Mouse (Mus musculus) CH12.LX (cell line): ENCODE results near the gene Eef1g. TPM values are rescaled to one million over a fixed set of nuclear protein-coding genes. Genes with fewer than 3 reads are reported as not detected.

Source experiments
- DNase-seq: peaks from one replicate; pipeline ENCODE4 v3.0.0-alpha.2; 2013; ENCODE audit errors: extremely low read depth
- H3K27ac ChIP-seq: 2 replicates; pipeline ENCODE4 v1.5.1; 2012; ENCODE audit warnings: low read depth, mild to moderate bottlenecking, control low read depth, moderate library complexity; ENCODE audit not compliant: insufficient read depth
- H3K27me3 ChIP-seq: replicated peaks from 2 replicates; pipeline ENCODE3; 2012; ENCODE audit warnings: inconsistent platforms
- H3K36me3 ChIP-seq, 2 experiments: replicated peaks in 1 of 2; 2 replicates each; pipeline versions ENCODE3 to v1.6.1; 2012; ENCODE audit warnings: inconsistent platforms in 1 of 2, low read length in 1 of 2, mild to moderate bottlenecking in 1 of 2, mixed read lengths in 1 of 2, moderate library complexity in 1 of 2; ENCODE audit not compliant: control insufficient read depth in 1 of 2, insufficient read depth in 1 of 2
- H3K4me1 ChIP-seq, 2 experiments: 2 replicates each; pipeline ENCODE4 v1.6.1; 2012; ENCODE audit warnings: inconsistent platforms in 1 of 2, moderate library complexity in 1 of 2; ENCODE audit not compliant: insufficient read depth in 2 of 2, control insufficient read depth in 1 of 2
- H3K4me2 ChIP-seq: 2 replicates; pipeline ENCODE4 v1.6.1; 2012; ENCODE audit warnings: low read depth, mild to moderate bottlenecking, control low read depth; ENCODE audit not compliant: poor library complexity, insufficient read depth, severe bottlenecking
- H3K4me3 ChIP-seq, 3 experiments: fragments of 150-350 bp in 1 of 3; sonication (generic) in 1 of 3; replicated peaks in 1 of 3; 2 replicates each; pipeline versions ENCODE3 to v1.5.1; 2011 to 2012; ENCODE audit warnings: low read depth in 2 of 3, low read length in 2 of 3, mild to moderate bottlenecking in 2 of 3, moderate library complexity in 2 of 3, control low read depth in 1 of 3, improper control_type of control experiment in 1 of 3, inconsistent platforms in 1 of 3, mixed read lengths in 1 of 3; ENCODE audit not compliant: poor library complexity in 1 of 3
- H3K79me2 ChIP-seq: replicated peaks from 2 replicates; pipeline ENCODE4 v1.6.1; 2012; ENCODE audit warnings: mild to moderate bottlenecking, moderate library complexity; ENCODE audit not compliant: control insufficient read depth, poor library complexity, insufficient read depth, severe bottlenecking; ENCODE audit errors: extremely low read depth
- H3K9ac ChIP-seq: 2 replicates; pipeline ENCODE4 v1.6.1; 2012; ENCODE audit warnings: low read depth, mild to moderate bottlenecking, control low read depth, moderate library complexity; ENCODE audit not compliant: insufficient read depth
- H3K9me3 ChIP-seq: replicated peaks from 2 replicates; pipeline ENCODE3; 2012; ENCODE audit warnings: low read length, inconsistent platforms, mixed read lengths
- BHLHE40 ChIP-seq: IDR thresholded peaks from 2 replicates; pipeline ENCODE4 v1.6.1; 2011; ENCODE audit warnings: mild to moderate bottlenecking, low read depth, low read length, improper control_type of control experiment
- CHD1 ChIP-seq: IDR thresholded peaks from 2 replicates; pipeline ENCODE4 v1.6.1; 2012; ENCODE audit warnings: low read depth, low read length, improper control_type of control experiment, inconsistent platforms
- CHD2 ChIP-seq: IDR thresholded peaks from 2 replicates; pipeline ENCODE4 v1.6.1; 2011; ENCODE audit warnings: low read length, improper control_type of control experiment
- CTCF ChIP-seq, 2 experiments: IDR thresholded peaks in 1 of 2; conservative IDR thresholded peaks in 1 of 2; 2 replicates each; pipeline ENCODE4 v1.5.1; 2011 to 2012; ENCODE audit warnings: low read depth in 2 of 2, low read length in 2 of 2, improper control_type of control experiment in 1 of 2, inconsistent platforms in 1 of 2, mild to moderate bottlenecking in 1 of 2, moderate library complexity in 1 of 2
- E2F4 ChIP-seq: IDR thresholded peaks from 2 replicates; pipeline ENCODE4 v1.6.1; 2011; ENCODE audit warnings: low read depth, low read length, improper control_type of control experiment; ENCODE audit not compliant: insufficient replicate concordance
- ELF1 ChIP-seq: IDR thresholded peaks from 2 replicates; pipeline ENCODE4 v1.6.1; 2014; ENCODE audit warnings: low read depth, mild to moderate bottlenecking, inconsistent platforms, low read length, improper control_type of control experiment
- EP300 ChIP-seq: IDR thresholded peaks from 2 replicates; pipeline ENCODE4 v1.6.1; 2011; ENCODE audit warnings: low read length, improper control_type of control experiment
- ETS1 ChIP-seq: conservative IDR thresholded peaks from 2 replicates; pipeline ENCODE4 v1.6.1; 2012; ENCODE audit warnings: low read depth, mild to moderate bottlenecking, inconsistent platforms, low read length, improper control_type of control experiment, moderate library complexity
- GABPA ChIP-seq: IDR thresholded peaks from 2 replicates; pipeline ENCODE4 v1.6.1; 2012; ENCODE audit warnings: low read depth, low read length, improper control_type of control experiment, inconsistent platforms; ENCODE audit not compliant: insufficient replicate concordance
- HCFC1 ChIP-seq: IDR thresholded peaks from 2 replicates; pipeline ENCODE4 v1.6.1; 2012; ENCODE audit warnings: low read depth, mild to moderate bottlenecking, inconsistent platforms, low read length, improper control_type of control experiment
- IRF4 ChIP-seq: IDR thresholded peaks from 2 replicates; pipeline ENCODE4 v1.6.1; 2014; ENCODE audit warnings: low read depth, mild to moderate bottlenecking, inconsistent platforms, low read length, improper control_type of control experiment
- JUN ChIP-seq: IDR thresholded peaks from 2 replicates; pipeline ENCODE4 v1.6.1; 2011; ENCODE audit warnings: low read depth, mild to moderate bottlenecking, low read length, improper control_type of control experiment, moderate library complexity; ENCODE audit not compliant: insufficient read depth
- JUND ChIP-seq: conservative IDR thresholded peaks from 2 replicates; pipeline ENCODE4 v1.6.1; 2011; ENCODE audit warnings: low read depth, low read length, improper control_type of control experiment
- KAT2A ChIP-seq: IDR thresholded peaks from 2 replicates; pipeline ENCODE4 v1.6.1; 2012; ENCODE audit warnings: low read length, improper control_type of control experiment, inconsistent platforms; ENCODE audit not compliant: insufficient replicate concordance
- MAFK ChIP-seq: IDR thresholded peaks from 2 replicates; pipeline ENCODE4 v1.6.1; 2011; ENCODE audit warnings: low read length, improper control_type of control experiment; ENCODE audit not compliant: insufficient replicate concordance
- MAX ChIP-seq: IDR thresholded peaks from 2 replicates; pipeline ENCODE4 v1.6.1; 2011; ENCODE audit warnings: low read length, improper control_type of control experiment
- MAZ ChIP-seq: IDR thresholded peaks from 2 replicates; pipeline ENCODE4 v1.6.1; 2012; ENCODE audit warnings: low read depth, mild to moderate bottlenecking, inconsistent platforms, low read length, improper control_type of control experiment, moderate library complexity
- MEF2A ChIP-seq: IDR thresholded peaks from 2 replicates; pipeline ENCODE4 v1.6.1; 2014; ENCODE audit warnings: low read depth, mild to moderate bottlenecking, inconsistent platforms, low read length, improper control_type of control experiment, borderline replicate concordance
- MXI1 ChIP-seq: IDR thresholded peaks from 2 replicates; pipeline ENCODE4 v1.6.1; 2011; ENCODE audit warnings: mild to moderate bottlenecking, low read depth, low read length, improper control_type of control experiment
- MYC ChIP-seq: IDR thresholded peaks from 2 replicates; pipeline ENCODE4 v1.6.1; 2011; ENCODE audit warnings: low read depth, mild to moderate bottlenecking, improper control_type of control experiment, low read length
- NELFE ChIP-seq: IDR thresholded peaks from 2 replicates; pipeline ENCODE4 v1.6.1; 2011; ENCODE audit warnings: low read depth, low read length, improper control_type of control experiment
- NRF1 ChIP-seq: IDR thresholded peaks from 2 replicates; pipeline ENCODE4 v1.6.1; 2014; ENCODE audit warnings: low read depth, mild to moderate bottlenecking, inconsistent platforms, low read length, improper control_type of control experiment, moderate library complexity
- PAX5 ChIP-seq: IDR thresholded peaks from 2 replicates; pipeline ENCODE4 v1.6.1; 2012; ENCODE audit warnings: low read length, inconsistent platforms, mixed read lengths
- POLR2A ChIP-seq: IDR thresholded peaks from 2 replicates; pipeline ENCODE4 v1.6.1; 2011; ENCODE audit warnings: low read depth, mild to moderate bottlenecking, improper control_type of control experiment, low read length
- POLR2AphosphoS2 ChIP-seq: IDR thresholded peaks from 2 replicates; pipeline ENCODE4 v1.6.1; 2011; ENCODE audit warnings: low read depth, low read length, improper control_type of control experiment
- RAD21 ChIP-seq: IDR thresholded peaks from 2 replicates; pipeline ENCODE4 v1.6.1; 2011; ENCODE audit warnings: low read depth, mild to moderate bottlenecking, low read length, improper control_type of control experiment, moderate library complexity
- RCOR1 ChIP-seq: conservative IDR thresholded peaks from 2 replicates; pipeline ENCODE4 v1.6.1; 2012; ENCODE audit warnings: low read depth, mild to moderate bottlenecking, inconsistent platforms, low read length, improper control_type of control experiment
- SIN3A ChIP-seq: IDR thresholded peaks from 2 replicates; pipeline ENCODE4 v1.6.1; 2012; ENCODE audit warnings: low read length, improper control_type of control experiment, inconsistent platforms
- SMC3 ChIP-seq: IDR thresholded peaks from 2 replicates; pipeline ENCODE4 v1.6.1; 2011; ENCODE audit warnings: low read depth, low read length, improper control_type of control experiment
- TBP ChIP-seq: conservative IDR thresholded peaks from 2 replicates; pipeline ENCODE4 v1.6.1; 2011; ENCODE audit warnings: low read depth, low read length, improper control_type of control experiment
- TCF12 ChIP-seq: IDR thresholded peaks from 2 replicates; pipeline ENCODE4 v1.6.1; 2014; ENCODE audit warnings: low read depth, mild to moderate bottlenecking, inconsistent platforms, low read length, improper control_type of control experiment
- UBTF ChIP-seq: IDR thresholded peaks from 2 replicates; pipeline ENCODE4 v1.6.1; 2012; ENCODE audit warnings: low read depth, mild to moderate bottlenecking, inconsistent platforms, low read length, improper control_type of control experiment, moderate library complexity
- USF1 ChIP-seq: IDR thresholded peaks from 2 replicates; pipeline ENCODE4 v1.6.1; 2014; ENCODE audit warnings: low read depth, mild to moderate bottlenecking, inconsistent platforms, low read length, improper control_type of control experiment
- USF2 ChIP-seq: conservative IDR thresholded peaks from 2 replicates; pipeline ENCODE4 v1.6.1; 2011; ENCODE audit warnings: low read depth, low read length, improper control_type of control experiment
- ZC3H11A ChIP-seq: IDR thresholded peaks from 2 replicates; pipeline ENCODE4 v1.6.1; 2012; ENCODE audit warnings: low read depth, mild to moderate bottlenecking, inconsistent platforms, low read length, improper control_type of control experiment
- ZKSCAN1 ChIP-seq: IDR thresholded peaks from 2 replicates; pipeline ENCODE4 v1.6.1; 2012; ENCODE audit warnings: low read depth, inconsistent platforms, low read length, improper control_type of control experiment, borderline replicate concordance
- ZMIZ1 ChIP-seq: IDR thresholded peaks from 2 replicates; pipeline ENCODE4 v1.6.1; 2012; ENCODE audit warnings: low read depth, mild to moderate bottlenecking, inconsistent platforms, low read length, improper control_type of control experiment
- ZNF384 ChIP-seq: IDR thresholded peaks from 2 replicates; pipeline ENCODE4 v1.6.1; 2012; ENCODE audit warnings: low read depth, low read length, improper control_type of control experiment, inconsistent platforms
- dilution Hi-C: fragments of 300-500 bp; cut with MboI; formaldehyde crosslinking; loops from 2 replicates; pipeline ENCODE4 v1.14.3; 2020; ENCODE audit warnings: low sequenced_read_pairs; ENCODE audit not compliant: extremely low pct_unique_long_range_greater_than_20kb, extremely low pct_ligation_motif_present
- in situ Hi-C: fragments of 300-500 bp; cut with MboI; formaldehyde crosslinking; loops from 3 replicates; pipeline ENCODE4 v1.14.3; 2019; ENCODE audit warnings: low sequenced_read_pairs, low pct_ligation_motif_present, low pct_unique_long_range_greater_than_20kb, mixed read lengths
- polyA plus RNA-seq: library from polyadenylated mRNA; unstranded; fragments of >175 nt; gene quantifications from 2 replicates; pipeline ENCODE4 v1.2.1, GENCODE M21; 2012; ENCODE audit warnings: low read depth; ENCODE audit not compliant: insufficient read length
- total RNA-seq, 2 experiments: library from RNA; depleted of rRNA; stranded (reverse); fragments of 300-350 nt in 1 of 2; fragments of >200 nt in 1 of 2; gene quantifications; 2 replicates each; pipeline ENCODE4 v1.2.3; 2012 to 2014

The Eef1g gene
- total and polyA plus RNA-seq, 3 experiments = 1,172 to 1,511 (median 1,294) TPM

- Histone ChIP-seq H3K9ac (peak overlapping the region; percentile 96), H3K4me1 (peaks cover 0 to 18% of the 10 kb centered on the region in 2 experiments; a peak in 2 of 4 replicates), H3K36me3 (peaks cover 31 to 47% of the 10 kb centered on the region in 2 experiments), H3K4me3 (peak overlapping the region; percentile 17 to 81 (median 46)), H3K27me3 (no peaks in the 10 kb centered on the region), H3K4me2 (peak overlapping the region; percentile 93), H3K9me3 (no peaks in the 10 kb centered on the region), H3K79me2 (peaks cover 19% of the 10 kb centered on the region), H3K27ac (peak overlapping the region; percentile 96)
- DNase-seq = peak; percentile 61
- in situ Hi-C loops = no loop called here
- TF ChIP-seq CHD2 (no peak), TBP (no peak; the same call in none of the 2 replicates), RCOR1 (no peak), RAD21 (peak; percentile 11), USF1 (no peak), PAX5 (no peak), CHD1 (no peak), MAX (no peak), MYC (0 out of 2 replicates have a peak, but pooled peaks have one; percentile 37), ETS1 (peak; percentile 45; the same call in 1 of the 2 replicates), POLR2AphosphoS2 (no peak), TCF12 (no peak), CTCF (conservative IDR thresholded peaks at IDR 0.05 in 1 of 2, IDR thresholded peaks at IDR 0.05 in 1 of 2; ENCODE audit: low read depth in 2 of 2, low read length in 2 of 2) (0 out of 4 replicates have a peak, but pooled peaks of 1 of the 2 experiments have one; percentile 24), POLR2A (peak; percentile 55), GABPA (no peak), ZC3H11A (no peak), MAZ (0 out of 2 replicates have a peak, but pooled peaks have one; percentile 19), USF2 (no peak), ZKSCAN1 (no peak), EP300 (0 out of 2 replicates have a peak, but pooled peaks have one; percentile 27), ELF1 (peak; percentile 41; the same call in 1 of the 2 replicates), E2F4 (no peak), ZMIZ1 (no peak), UBTF (no peak), NRF1 (no peak), SMC3 (no peak; the same call in 1 of the 2 replicates), MAFK (0 out of 2 replicates have a peak, but pooled peaks have one; percentile 52), MXI1 (peak; percentile 41; the same call in 1 of the 2 replicates), ZNF384 (no peak; the same call in 1 of the 2 replicates), BHLHE40 (no peak), KAT2A (no peak), HCFC1 (no peak; the same call in 1 of the 2 replicates), JUN (no peak), IRF4 (peak; percentile 67), SIN3A (no peak; the same call in 1 of the 2 replicates), NELFE (peak; percentile 31; the same call in 1 of the 2 replicates), MEF2A (no peak), JUND (no peak)
- dilution Hi-C loops = no loop called here
These were observed 47.8 kb upstream of the Eef1g start for GRCm38 (mm10) chr19:8919000-8919399.
